Mouse (Mus musculus) adrenal gland, postnatal 36 days (tissue): ENCODE data around the gene Dpm3. TPM values are rescaled to one million over a fixed set of nuclear protein-coding genes. Genes with fewer than 3 reads are reported as not detected.
A peak's percentile ranks its signal among the peaks of the same experiment; 100 is the strongest.

Experiments used
- DNase-seq, 2 experiments: peaks; one replicate each; pipeline ENCODE4 v3.0.0; 2021; ENCODE audit warnings: mixed read lengths in 1 of 2
- total RNA-seq, 2 experiments: library from RNA; stranded (reverse); gene quantifications; 2 replicates each; pipeline ENCODE4 v1.2.3; 2021

The Dpm3 gene
- total RNA-seq, 2 experiments from 2014 or later = 117 to 130 TPM

DNA sequence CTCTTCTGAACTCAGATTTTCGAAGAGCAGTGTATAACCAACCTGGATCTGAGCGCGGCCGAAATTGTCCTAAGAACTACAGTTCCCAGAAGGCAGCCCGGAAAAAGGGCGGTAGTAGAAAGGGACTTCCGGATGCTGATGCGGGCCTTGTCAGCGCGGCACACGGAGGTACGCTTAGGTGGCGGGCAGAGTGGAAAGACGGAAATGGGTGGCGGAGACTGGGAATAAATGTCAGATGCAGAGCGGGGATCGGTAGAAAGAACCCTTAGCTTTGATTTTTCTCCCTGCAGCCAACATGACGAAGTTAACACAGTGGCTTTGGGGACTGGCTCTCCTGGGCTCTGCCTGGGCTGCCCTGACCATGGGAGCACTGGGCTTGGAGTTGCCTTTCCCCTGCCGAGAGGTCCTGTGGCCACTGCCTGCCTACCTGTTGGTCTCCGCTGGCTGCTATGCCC lies 7.3 kb downstream of the Dpm3 start:
- DNase-seq = peak; percentile 81 to 84

DNA sequence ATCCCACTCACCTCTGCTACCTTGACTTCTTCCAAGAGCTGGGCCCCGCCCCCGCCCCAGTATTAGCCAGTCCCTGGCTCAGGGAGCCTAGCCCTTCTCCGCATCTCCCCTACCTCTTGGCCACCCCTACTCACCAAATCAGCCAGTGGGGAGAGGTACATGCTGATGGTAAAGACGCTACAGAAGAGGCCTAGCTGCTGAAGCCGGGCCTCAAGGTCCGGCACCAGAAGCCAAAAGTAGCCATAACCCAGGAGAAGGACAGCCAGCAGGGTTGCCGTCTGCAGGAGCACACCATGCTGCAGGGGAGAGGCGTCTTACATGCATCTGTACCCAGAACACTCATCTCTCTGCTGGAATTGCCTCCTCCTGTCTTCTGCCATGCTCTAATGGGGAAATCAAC lies 9.8 kb downstream of the Dpm3 start:
- DNase-seq = no peak

DNA sequence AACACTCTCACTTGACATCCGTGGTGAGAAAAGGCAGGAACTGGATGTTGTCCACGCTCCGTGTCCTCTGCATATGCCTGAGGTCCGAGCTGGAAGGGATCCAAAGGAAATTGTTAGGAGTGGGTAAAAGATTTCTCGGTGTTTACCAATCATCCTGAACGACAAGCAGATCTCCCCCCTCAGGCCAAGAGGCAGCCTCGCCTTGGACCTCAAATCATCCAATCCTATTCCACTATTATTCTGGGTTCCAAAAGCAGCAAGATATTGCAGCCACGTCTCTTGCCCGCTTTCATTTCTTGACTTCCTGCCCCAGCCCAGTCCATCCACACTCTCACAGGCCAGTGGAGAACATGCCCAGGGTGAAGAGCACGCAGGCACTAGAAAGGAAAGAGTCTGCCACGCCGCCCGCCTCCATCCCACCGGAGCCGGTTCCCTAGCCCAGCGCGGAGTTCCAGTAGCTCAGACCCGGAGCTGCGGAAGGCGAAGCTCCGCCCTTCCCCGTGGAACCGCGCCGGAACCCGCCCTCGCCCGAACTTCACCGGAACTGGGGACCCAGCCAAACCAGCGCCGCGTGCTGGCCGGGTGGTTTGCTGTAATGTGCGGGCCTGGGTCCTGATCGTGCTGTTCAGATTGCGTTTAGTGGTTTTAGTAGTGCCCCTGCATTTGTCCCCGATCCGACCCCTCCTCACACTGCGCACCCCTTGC lies 11.0 kb downstream of the Dpm3 start, which contains the start of gene Slc50a1:
TSS of gene Slc50a1 (minus strand) at position 520 of the 705 bp plus-strand sequence.
- peak; percentile 94 to 95 for DNase-seq

DNA sequence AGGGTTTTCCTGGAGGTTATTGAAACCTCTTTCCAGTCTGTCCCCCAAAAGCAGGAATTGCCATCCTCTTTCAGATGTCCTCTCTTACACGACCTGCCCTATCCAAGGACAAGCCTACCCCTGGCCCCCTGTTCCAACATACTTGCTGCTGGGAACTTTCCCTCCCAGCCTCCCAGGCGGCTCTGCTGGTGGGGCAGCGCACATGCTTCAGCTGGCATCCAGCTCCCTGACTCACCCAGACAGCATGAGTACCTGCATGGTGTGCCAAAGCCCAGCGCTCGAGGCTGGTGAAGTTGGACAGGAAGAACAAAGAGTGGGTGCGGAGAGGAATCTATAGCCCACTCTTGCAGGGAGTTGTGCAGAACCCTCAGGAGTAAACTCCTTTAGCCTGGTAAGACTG lies 11.7 kb downstream of the Dpm3 start:
- peak; percentile 76 to 81 for DNase-seq

DNA sequence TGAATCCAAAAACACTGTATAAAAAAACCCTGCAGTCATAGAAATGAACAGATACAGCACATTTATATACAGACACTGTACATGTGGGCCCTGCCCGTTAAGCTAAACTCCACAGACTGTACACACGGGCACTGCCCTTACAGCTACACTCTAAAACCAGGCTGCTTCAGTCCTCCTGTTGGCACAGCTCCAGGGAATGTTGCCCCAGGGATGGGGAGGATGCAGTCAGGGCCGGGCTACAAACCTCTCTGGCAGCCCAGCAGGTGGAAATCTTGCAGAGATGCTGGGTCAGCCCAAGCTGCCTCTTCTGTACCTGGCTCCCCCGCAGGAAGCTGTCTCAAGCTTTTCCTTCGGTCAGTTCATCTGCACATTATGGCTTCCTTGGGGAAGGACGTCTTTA lies 12.6 kb downstream of the Dpm3 start:
- no peak for DNase-seq

DNA sequence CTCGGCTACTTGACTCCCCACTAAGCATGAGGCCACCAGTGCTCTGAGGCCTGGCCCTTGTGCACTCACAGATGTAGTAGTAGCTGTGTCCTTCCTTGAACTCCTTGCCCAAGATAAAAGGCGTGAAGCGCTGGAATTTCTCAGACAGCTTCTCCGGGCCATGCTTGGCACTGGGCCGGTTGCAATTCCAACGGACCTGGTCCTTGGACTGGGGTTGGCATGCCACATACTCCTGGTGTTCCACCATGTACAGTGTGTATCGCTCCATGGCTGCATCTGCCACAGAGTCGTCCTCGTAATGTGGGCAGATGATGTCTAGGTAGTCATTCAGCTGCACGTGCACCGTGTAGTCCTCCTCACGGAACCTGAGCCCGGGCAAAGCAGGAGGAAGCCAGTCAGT lies 16.9 kb downstream of the Dpm3 start:
- DNase-seq = no peak

DNA sequence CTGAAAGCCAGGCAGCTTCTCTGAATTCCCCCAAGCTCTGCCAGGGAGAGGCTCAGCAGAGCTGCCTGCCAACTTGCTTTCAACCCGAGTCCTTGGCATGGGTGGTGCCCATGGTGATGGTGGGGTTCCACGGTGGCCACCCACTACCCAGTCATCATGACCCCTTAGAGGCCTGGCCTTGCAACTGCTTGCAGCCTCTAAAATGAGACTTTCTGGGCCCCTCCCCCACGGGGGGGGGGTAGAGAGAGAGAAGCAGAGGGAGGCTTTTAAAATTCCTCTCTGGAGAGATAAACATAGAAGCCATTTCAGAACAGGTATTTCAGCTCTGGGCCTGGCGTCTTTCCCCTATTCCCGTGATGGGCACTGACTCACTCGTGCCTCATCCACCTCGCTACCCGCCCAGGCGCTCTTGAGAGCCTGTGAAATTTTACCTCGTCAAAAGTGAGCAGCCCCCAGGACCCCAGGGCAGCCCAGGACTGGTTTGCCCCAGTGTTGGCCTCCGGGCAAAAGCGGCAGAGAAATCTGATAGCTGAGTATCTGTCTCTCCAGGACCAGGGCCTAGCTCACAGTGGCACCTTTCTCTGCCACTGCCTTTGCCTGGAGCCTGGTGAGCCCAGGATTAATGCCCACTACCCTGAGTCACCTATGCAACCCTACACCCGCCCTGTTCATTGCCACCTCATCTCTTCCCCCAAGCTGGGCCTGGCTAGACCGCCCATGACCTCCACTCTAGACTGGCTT lies 18.3 kb downstream of the Dpm3 start:
- no peak for DNase-seq

DNA sequence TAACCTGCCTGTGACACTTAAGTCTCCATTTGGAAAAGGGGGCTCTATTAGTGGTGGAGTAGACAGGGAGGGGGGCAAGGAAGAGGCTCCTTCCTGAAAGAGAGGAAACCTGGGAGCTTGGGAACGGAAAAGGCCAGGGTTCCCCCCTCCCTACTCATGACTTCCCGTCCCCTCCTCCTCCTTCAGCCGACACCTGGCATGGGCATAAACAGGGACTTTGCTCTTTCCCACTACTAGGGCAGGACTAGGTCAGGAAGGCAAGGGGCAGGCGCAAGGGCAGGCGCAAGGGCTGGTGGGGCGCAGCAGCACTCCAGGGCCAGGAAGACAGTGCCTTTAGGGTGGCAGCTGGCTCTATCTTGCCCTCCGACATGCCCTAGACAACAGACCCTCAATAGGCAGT lies 18.9 kb downstream of the Dpm3 start:
- peak; percentile 41 to 65 for DNase-seq

DNA sequence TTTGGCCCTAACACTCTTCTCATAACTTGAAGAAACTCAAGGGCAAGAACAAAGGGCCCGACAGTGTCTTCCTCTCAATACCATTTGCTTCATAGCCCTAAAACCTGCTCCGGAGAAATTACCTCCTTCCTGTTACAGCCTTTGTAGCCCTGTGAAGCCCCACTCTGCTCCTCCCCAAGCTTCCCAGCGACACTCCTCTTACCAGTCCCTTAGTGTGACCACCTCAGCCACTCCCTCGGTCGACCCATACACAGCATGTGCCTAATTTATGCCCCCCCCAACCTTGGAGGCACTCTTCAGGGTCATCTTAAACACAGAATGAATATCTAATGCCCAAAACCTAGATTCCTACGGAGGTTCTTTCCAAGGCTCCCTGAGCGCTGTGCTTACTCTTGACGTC lies 19.5 kb downstream of the Dpm3 start:
- DNase-seq = no peak

DNA sequence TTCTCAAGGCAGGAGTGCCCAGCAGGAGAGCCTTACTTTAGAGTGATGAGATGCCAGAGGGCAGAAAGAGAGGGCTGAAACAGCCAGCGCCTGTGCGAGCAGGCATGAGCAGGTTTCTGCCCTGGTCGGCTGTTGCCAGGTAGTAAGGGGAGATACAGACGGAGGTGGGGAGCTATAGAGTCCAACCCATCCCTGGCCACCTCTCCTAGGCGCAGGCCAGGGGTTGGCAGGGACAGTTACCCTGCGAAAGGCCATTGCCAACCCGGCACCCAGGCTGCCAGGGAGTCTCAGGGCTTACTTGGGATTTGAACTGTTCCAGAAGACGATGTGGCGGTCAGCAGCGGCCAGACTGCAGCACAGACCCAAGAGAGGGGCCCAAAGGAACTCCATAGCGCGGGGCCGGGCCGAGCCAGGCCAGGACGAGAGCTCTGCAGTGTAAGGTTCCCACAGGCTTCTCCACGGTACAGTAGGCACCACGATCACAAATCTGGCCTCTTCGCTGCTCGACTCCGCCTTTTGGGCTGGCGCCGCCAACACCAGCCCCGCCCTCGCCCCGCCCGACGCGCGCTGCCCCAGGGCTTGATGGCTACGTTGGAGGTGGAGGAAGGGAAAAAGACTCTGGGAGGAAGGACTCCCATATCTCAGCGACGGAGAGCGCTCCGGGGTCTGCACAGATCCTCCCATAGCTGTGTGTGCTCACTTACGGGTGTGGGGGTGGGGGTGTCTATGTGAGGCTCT lies 20.2 kb downstream of the Dpm3 start:
- peak; percentile 91 to 94 for DNase-seq

DNA sequence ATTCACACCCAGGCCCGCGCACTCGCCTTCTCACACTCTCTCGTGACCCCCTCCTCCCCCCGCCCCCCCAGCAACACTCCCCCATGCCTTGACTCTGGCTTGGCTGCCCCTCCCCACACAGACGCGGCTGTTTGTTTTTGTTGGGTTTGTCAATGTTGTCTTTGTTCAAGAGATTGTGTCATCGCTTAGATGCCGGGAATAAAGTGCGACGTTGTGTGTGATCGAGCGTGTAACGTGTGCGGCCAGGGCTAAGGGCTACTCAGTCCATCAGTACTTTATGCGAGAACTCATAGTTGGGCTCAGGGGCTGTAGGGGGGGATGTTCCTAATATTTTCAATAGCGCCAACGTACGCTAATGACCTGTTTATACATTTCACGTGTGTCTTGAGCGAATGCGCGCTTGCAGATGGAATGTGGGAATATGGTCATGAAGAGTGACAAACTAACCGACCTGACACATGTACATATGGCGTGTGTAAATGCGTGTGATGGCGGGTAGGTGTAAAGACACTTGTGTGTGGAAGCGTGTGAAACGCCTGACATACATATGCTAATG lies 21.0 kb downstream of the Dpm3 start:
- no peak for DNase-seq

DNA sequence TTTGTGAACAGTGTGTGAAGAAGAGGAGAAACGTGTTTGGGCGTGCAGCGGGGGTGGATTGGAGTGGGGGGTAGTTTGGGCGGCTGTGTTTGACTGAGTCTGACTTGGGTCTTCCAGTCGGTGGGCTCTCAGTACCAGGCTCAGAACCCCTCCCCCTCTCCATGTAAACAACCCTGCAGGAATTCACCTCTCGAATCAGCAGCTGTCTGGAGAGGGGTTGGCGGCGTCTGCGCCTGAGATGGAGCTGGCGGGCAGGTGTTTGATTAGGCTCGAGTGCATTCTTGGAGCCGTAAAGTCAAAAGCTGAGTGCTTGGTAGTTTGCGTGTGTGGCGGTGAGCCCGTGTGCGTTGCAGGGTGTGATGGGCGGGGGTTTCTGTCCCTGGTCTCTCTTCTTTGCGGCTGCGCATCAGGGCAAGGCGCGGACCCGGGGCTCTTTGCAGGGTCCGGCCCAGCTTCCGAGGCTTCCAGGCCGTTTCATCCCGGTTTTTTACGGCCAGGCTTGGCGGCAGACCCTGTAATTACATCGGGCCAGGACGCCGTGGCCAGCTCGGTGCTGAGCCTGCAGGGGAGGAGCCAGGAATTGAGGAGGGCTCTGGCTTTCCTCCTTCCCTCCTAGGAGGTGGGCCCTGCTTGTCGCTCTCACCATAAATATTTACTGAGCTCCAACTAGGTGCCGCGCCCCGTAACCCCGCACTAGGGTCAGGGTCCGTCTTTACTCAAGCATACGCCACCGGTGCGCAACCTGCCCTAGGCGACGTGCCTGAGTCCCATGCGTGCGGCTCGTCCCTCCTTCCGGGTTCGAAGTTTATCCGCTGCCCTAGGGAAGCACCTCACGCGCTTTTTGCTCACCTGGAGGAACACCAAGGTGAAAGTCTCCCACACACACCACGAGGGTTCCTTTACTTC lies 21.7 kb downstream of the Dpm3 start, which contains the start of gene Efna1:
TSS of gene Efna1 (minus strand) at position 537 of the 906 bp plus-strand sequence.
- DNase-seq = peak; percentile 51 to 63

DNA sequence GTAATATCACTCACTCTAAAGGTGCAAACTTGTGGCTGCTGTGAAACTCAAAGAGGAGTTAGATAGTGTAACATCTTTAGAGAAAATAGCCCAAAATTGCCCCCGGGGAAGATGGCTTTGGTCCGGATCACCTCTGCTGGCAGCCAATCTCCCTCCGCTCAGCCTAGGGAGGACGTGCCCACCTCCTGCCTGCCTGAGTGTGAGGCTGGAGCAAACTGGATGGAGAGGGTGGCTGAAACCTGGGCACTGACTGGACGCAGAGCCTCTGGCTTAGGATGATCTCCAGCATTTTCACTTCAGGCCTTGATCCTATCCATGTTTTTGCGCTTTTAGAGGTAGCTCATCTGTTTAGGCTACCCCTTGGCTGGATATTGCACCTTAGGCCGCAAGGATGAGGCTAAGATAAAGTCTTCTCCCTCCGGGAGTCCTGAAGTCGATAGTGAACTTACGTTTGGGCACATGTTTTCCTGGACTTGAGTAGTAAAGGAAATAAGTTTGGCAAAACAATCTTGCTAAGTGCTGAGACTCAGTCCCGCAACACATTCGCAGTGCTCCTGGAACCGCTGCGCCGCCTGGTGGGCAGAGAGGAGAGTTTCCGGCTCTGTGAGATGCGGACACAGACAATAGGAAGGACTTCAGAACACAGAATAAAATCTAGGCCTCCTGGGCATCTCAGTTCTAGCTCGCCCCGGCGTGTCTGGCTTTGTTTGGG lies 22.6 kb downstream of the Dpm3 start:
- DNase-seq = peak; percentile 88 to 92

DNA sequence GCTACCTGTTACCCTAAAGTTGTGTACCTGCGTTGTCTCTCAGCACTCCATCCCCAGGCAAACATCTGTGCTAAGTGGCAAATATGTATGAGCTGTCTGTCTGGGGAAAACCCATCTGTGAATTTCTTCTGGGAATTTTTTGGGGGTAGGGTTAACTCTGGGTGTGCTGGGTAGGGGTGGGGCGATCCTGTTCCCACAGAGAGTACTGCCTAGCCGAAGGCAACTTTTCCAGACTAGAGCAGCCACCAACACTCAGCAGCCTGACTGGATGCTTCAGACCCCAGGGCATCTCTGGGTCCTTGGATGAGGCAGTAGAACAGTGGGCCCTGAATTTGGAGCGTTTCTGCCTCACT lies 23.1 kb downstream of the Dpm3 start:
- DNase-seq = no peak

DNA sequence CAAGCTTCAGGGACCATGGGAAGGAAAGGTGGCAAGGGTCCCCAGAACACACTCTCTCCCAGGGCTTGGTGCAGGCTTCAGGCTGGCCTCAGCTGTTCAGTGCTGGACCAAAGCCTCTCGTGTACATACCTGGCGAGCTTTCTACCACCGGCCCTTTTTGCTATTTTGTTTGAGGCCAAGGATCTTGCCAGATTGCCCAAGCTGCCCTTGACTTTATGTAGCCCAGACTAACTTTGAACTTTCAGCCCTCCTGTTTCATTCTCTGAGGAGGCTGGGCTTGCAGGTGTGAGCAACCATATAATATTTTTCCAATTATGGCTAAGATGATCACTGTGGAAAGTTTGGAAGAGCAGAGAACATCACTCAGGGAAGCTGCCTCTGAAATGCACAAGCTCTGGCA lies 25.1 kb downstream of the Dpm3 start:
- no peak for DNase-seq

DNA sequence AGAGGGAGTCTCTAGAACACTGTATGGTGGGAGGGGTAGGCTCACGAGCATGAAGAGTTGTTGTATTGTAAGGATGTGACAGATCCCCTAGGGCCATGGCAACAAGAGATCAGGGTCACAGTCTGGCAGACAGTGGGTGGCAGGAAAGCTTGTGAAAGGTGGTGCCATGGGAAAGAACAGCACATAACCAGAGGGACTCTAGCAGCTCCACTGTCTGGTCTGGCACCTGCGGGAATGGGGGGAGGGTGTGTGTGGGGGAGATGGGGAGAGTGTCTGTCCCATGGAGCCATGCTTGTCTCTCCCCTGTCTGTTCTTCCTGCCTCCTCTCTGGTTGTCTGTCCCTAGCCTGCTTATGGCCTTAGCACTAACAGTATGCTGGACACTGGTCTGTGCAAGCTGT lies 26.4 kb downstream of the Dpm3 start:
- no peak for DNase-seq

DNA sequence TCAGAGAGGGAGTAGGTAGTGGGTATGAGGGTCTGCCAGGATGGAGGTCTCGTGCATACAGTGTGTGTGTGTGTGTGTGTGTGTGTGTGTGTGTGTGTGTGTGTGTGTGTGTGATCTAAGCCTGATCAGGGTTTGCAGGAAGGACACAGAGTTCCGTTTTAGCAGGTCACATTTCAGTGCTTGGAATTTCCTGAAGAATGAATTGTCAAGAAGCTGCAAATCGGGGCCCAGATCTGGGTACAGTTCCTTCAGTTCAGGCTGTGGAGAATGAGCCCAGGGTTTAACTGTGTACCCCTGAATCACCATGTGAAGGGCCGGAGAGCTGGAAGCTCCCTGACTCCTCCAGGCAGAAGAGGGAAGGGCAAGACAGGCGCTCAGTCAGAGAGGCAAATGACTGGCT lies 28.1 kb downstream of the Dpm3 start:
- DNase-seq = no peak

DNA sequence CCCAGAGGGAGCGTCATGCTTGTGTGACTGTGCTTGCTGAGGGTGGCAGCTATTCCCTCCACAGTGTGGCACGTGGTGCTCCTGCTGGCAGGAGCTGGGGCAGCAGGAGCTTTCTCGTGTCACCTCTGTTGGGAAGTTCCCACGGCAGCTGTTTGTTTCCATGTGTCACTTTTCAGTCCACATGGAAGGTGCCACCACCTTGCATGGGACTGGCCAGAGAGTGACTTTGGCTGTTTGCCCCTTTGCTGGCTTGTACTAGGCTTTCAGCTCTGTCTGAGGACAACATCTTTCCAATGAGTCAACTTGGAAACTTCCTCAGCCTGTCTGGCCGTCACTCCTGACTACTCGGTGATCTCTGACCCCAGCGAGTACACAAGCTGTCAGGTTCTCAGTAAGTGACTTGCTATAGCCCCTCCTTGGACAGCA lies 29.4 kb downstream of the Dpm3 start:
- DNase-seq = no peak

DNA sequence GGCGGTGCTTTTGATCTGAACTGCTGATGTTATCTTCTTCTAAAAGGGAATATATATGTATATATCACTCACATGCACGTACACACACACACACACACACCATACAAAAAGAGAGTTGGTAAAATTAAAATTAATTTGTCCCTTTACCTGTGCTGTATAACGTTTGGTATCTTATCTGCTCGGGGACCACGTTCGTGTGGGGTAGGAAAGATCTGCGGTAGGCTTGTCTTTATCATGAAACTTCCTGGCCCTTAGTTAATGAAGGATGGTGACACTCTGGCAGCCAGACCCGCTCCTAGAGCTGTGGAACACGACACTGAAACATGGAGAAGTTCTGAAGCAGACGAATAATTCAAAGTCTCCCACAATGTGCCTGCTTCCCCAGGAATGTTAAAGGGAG lies 32.7 kb downstream of the Dpm3 start:
- no peak for DNase-seq

DNA sequence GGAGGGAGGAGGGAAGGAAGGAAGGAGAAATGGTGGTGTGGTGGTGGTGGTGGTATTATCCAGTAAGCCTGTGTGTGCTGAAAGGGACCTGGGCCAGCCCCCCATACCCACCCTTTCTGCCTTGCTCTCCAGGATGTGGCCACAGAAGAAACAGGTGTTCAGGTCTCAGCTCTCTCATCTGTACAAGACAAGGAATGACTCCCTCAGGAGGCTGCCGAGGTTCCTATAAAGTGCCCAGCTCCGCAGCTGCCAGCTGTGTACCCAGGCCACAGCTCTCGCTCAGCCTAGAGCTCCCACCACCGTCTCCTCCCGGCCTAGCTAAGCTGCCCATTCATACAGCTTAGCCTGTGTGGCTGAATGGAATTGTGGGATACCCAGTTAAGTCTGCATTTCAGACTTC lies 33.1 kb downstream of the Dpm3 start:
- DNase-seq = no peak
